Mouse (Mus musculus) forebrain, embryonic 11.5 days (tissue): ENCODE data around the gene Actn4. TPM values are rescaled to one million over a fixed set of nuclear protein-coding genes. Genes with fewer than 3 reads are reported as not detected.
"Not testable (repeated sequence)": the region's sequence is repeated elsewhere in the genome, so short reads cannot be mapped to it uniquely, and the experiment has no call there.

Experiments used
- ATAC-seq: fragments of 200-750 bp; cut with Nextera tagmentation; replicated peaks from 2 replicates; pipeline ENCODE4 v1.8.0; 2017; ENCODE audit warnings: moderate TSS enrichment; ENCODE audit not compliant: low FRiP score
- DNase-seq: peaks from one replicate; pipeline ENCODE4 v3.0.0-alpha.2; 2017; ENCODE audit warnings: low spot score
- H3K27ac ChIP-seq: fragments of 300-500 bp; sonication (generic); 2 replicates; pipeline ENCODE4 v1.5.1; 2014; ENCODE audit warnings: low read depth, low read length
- H3K27me3 ChIP-seq: fragments of 300-500 bp; sonication (generic); 2 replicates; pipeline ENCODE4 v1.6.1; 2014; ENCODE audit warnings: mild to moderate bottlenecking, low read length, mixed read lengths; ENCODE audit not compliant: control insufficient read depth, insufficient read depth
- H3K36me3 ChIP-seq: fragments of 300-500 bp; sonication (generic); 2 replicates; pipeline ENCODE4 v1.6.1; 2014; ENCODE audit warnings: mild to moderate bottlenecking, low read length, moderate library complexity, mixed read lengths; ENCODE audit not compliant: control insufficient read depth, insufficient read depth
- H3K4me1 ChIP-seq: fragments of 300-500 bp; sonication (generic); replicated peaks from 2 replicates; pipeline ENCODE4 v1.6.1; 2014; ENCODE audit warnings: low read length, mixed read lengths; ENCODE audit not compliant: control insufficient read depth, insufficient read depth
- H3K4me2 ChIP-seq: fragments of 300-500 bp; sonication (generic); 2 replicates; pipeline ENCODE4 v1.6.1; 2014; ENCODE audit warnings: low read depth, mild to moderate bottlenecking, low read length, moderate library complexity, mixed read lengths; ENCODE audit not compliant: severe bottlenecking
- H3K4me3 ChIP-seq: fragments of 300-500 bp; sonication (generic); 2 replicates; pipeline ENCODE4 v1.5.1; 2014; ENCODE audit warnings: low read depth, low read length
- H3K9ac ChIP-seq: fragments of 300-500 bp; sonication (generic); 2 replicates; pipeline ENCODE4 v1.6.1; 2014; ENCODE audit warnings: low read length
- H3K9me3 ChIP-seq: fragments of 300-500 bp; sonication (generic); 2 replicates; pipeline ENCODE4 v1.6.1; 2016; ENCODE audit warnings: low read length, mixed read lengths; ENCODE audit not compliant: control insufficient read depth
- WGBS: fragments of 180-500 bp; shearing (Covaris S2); extraction: QIAGEN DNeasy Blood & Tissue Kit; methylation state at CpG from one replicate; pipeline ENCODE4 v1.1.7; 2014; 5-methylcytosine and 5-hydroxymethylcytosine counted together
- polyA plus RNA-seq: library from polyadenylated mRNA; unstranded; fragments of >200 nt; fragmentation: Nextera tagmentation; extraction: Ambion mirVana; gene quantifications from 2 replicates; pipeline ENCODE4 v1.2.1, GENCODE M21; 2014

Gene Actn4
- polyA plus RNA-seq, 1 experiment from 2014 or later: 182 TPM

DNA sequence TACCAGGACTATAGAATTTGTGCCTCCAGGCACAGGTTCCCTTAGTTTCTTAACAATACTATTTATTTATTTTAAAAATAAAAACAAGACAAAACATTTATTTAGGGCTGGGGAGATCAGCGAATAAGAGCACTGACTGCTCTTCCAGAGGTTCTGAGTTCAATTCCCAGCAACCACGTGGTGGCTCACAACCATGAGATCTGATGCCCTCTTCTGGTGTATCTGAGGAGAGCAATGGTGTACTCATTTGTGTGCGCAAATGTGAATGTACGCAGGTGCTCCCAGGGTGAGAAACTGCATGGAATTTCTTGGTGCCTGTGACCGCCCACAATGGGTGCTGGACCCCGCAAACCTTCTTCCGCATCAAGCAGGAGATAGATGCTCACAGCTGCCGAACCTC lies 10.9 kb upstream of the Actn4 start:
- H3K27me3 ChIP-seq: no peaks in the 10 kb centered on the region
- DNase-seq (no peak), ATAC-seq (no peak)
- H3K9me3 ChIP-seq: no peaks in the 10 kb centered on the region
- H3K4me1 ChIP-seq: no peaks in the 10 kb centered on the region
- H3K36me3 ChIP-seq: peaks cover 10% of the 10 kb centered on the region
- no peak overlapping the region for H3K4me2 ChIP-seq
- 86% methylated on average over 8 of the region's 8 CpGs for WGBS
- no peak overlapping the region for H3K4me3 ChIP-seq
- H3K9ac ChIP-seq: no peak overlapping the region
- H3K27ac ChIP-seq: no peak overlapping the region

DNA sequence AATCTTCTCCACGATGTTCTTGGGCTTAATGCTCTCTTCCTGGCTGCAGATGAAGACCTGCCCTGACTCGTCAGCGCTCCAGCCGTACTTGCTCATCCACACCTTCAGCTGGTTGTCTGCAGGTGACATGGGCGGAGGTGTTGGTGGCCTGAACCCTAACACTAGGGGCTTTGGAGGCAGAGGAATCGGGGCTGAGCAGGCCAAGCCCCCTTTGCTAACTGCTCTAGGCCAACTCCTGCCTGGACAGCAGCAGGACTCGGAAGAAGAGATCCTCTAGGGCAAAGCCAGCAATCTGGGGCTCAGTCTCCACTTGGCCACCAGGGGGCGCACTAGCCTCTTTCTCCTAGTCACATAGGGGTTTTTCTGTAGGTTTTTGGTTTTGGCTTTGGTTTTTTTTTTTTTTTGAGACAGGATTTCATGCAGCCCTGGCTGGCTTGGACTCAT lies 10.4 kb upstream of the Actn4 start:
- Histone ChIP-seq H3K27ac (no peak overlapping the region), H3K36me3 (peaks cover 10% of the 10 kb centered on the region), H3K9ac (no peak overlapping the region), H3K4me2 (no peak overlapping the region), H3K4me1 (no peaks in the 10 kb centered on the region), H3K27me3 (no peaks in the 10 kb centered on the region), H3K9me3 (no peaks in the 10 kb centered on the region), H3K4me3 (no peak overlapping the region)
- 71% methylated on average over 8 of the region's 8 CpGs for WGBS
- DNase-seq (peak; percentile 91), ATAC-seq (no peak)

DNA sequence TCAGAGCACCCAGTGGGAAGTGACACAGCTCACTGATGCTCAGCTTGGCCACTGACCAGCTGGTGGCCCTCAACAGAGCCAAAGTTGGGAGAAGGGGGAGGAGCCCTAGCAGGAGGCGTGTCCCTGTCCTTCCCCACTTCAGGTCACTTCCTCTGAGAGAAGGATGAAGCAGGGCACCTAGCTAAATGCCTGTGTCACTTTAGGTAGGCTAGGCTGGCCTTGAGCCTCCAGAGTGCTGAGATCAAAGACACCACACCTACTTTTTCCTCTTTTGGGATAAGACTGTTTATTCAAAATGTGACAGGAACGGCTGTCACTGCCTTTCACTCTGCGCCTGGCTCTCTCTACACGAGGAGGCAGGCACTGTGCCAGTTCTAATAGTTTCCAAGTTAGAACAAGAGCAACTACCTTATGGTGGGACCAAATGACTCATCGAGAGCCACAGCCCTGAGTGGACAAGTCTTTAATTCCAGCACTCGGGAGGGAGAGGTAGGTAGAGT lies 9.7 kb upstream of the Actn4 start:
- H3K9ac ChIP-seq: no peak overlapping the region
- H3K4me3 ChIP-seq: no peak overlapping the region
- H3K36me3 ChIP-seq: peaks cover 7% of the 10 kb centered on the region
- 91% methylated on average over 6 of the region's 6 CpGs for WGBS
- H3K4me2 ChIP-seq: no peak overlapping the region
- no peak for ATAC-seq
- H3K4me1 ChIP-seq: no peaks in the 10 kb centered on the region
- H3K9me3 ChIP-seq: no peaks in the 10 kb centered on the region
- DNase-seq: no peak
- H3K27me3 ChIP-seq: no peaks in the 10 kb centered on the region
- H3K27ac ChIP-seq: no peak overlapping the region

DNA sequence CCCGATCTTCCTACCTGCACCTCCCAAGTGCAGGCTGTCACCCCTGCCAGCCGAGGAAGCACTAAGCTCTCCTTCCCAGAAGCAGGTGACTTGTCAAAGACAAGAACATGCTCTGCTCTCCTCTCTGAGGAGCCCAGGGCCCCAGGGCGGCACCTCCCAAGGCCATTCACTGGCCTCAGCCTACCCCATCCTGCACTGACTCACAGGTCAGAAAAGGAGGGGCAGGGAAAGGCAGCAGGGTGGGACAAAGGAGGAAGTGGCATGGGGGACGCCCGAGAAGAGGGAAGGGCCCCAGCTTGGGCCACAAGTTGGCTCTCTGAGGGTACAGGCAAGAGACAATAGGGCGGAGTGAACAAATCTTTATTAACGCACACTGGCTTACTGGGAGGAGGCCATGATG lies 8.9 kb upstream of the Actn4 start:
- Histone ChIP-seq H3K4me3 (no peak overlapping the region), H3K27ac (no peak overlapping the region), H3K9ac (no peak overlapping the region), H3K9me3 (no peaks in the 10 kb centered on the region), H3K27me3 (no peaks in the 10 kb centered on the region), H3K4me1 (no peaks in the 10 kb centered on the region), H3K4me2 (no peak overlapping the region), H3K36me3 (peaks cover 7% of the 10 kb centered on the region)
- ATAC-seq (no peak), DNase-seq (no peak)
- WGBS: 85% methylated on average over 7 of the region's 7 CpGs

DNA sequence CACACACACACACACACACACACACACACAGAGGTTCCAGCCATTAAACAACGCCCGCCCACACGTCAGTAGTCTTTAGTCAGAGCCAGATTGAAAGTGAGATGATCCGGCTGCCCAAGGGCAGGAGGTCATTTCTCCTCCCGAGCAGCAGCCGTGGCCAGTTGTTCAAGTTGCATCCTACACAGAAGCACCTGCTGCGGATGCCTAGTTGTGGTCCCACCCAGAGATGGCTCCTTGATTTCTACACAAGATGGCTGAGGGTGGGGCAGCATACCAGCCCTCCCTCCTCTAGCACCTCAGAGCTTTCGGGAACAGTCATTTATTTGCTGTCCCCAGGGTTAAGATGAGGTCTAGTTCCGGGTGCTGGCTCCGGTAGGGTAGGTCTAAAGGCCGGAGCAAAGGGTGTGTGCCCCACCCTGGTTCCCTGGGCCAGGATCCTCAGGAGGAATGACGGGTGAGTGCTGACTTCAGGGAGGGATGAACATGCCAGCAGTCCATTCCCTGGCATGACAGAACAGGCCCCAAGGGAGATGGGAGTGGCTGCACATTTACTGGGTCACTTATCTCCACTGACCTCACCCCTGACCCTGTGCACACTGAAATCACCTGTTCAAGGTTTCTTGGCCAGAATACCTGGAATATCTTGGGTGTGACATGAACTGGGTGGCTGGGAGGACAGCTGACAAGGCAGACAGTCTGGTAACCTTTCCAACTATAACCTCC lies 7.7 kb upstream of the Actn4 start:
- Histone ChIP-seq H3K27ac (no peak overlapping the region), H3K9ac (no peak overlapping the region), H3K4me2 (no peak overlapping the region), H3K27me3 (no peaks in the 10 kb centered on the region), H3K36me3 (peaks cover 7% of the 10 kb centered on the region), H3K4me1 (no peaks in the 10 kb centered on the region), H3K4me3 (no peak overlapping the region), H3K9me3 (no peaks in the 10 kb centered on the region)
- DNase-seq (no peak), ATAC-seq (no peak)
- 83% methylated on average over 12 of the region's 12 CpGs for WGBS

DNA sequence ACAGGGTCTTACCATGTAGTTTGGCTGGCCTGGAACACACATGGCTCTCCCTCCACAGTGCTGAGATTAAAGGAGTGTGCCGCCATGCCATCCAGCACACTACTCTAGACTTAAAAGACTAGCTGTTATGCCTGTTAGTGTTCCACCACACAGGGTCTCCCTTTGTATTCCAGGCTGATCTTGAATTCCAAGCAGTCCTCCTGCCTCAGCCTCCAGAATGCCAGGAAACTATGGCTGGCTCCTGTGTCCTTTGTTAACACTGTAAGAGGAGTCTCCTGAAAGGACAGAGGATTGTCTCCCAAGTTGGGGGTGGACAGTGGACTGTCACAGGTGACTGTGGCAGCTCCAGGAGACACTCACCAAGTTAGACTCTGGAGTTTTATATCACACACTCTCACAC lies 7.1 kb upstream of the Actn4 start:
- no peaks in the 10 kb centered on the region for H3K4me1 ChIP-seq
- no peak overlapping the region for H3K4me3 ChIP-seq
- ATAC-seq (no peak), DNase-seq (no peak)
- WGBS: 82% methylated on average over 1 of the region's 1 CpGs
- H3K9ac ChIP-seq: no peak overlapping the region
- no peak overlapping the region for H3K4me2 ChIP-seq
- H3K27ac ChIP-seq: no peak overlapping the region
- H3K36me3 ChIP-seq: peaks cover 7% of the 10 kb centered on the region
- no peaks in the 10 kb centered on the region for H3K9me3 ChIP-seq
- no peaks in the 10 kb centered on the region for H3K27me3 ChIP-seq

DNA sequence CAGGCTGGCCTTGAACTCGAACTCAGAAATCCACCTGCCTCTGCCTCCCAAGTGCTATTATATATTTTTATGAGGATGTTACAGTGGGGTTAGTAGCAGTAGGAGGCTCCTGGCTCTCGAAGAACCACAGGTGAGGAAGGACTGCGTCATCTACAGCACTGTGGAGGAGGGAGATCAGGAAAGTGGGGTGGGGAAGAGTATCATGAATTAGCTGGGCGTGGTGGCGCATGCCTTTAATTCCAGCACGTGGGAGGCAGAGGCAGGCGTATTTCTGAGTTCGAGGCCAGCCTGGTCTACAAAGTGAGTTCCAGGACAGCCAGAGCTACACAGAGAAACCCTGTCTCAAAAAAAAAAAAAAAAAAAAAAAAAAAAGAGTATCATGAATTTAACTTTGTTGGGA lies 6.0 kb upstream of the Actn4 start:
- not testable (repeated sequence) for H3K4me2 ChIP-seq, ATAC-seq, H3K36me3 ChIP-seq, H3K27me3 ChIP-seq, H3K4me1 ChIP-seq, H3K9me3 ChIP-seq, H3K4me3 ChIP-seq, H3K27ac ChIP-seq, H3K9ac ChIP-seq, DNase-seq
- WGBS: 94% methylated on average over 8 of the region's 8 CpGs

DNA sequence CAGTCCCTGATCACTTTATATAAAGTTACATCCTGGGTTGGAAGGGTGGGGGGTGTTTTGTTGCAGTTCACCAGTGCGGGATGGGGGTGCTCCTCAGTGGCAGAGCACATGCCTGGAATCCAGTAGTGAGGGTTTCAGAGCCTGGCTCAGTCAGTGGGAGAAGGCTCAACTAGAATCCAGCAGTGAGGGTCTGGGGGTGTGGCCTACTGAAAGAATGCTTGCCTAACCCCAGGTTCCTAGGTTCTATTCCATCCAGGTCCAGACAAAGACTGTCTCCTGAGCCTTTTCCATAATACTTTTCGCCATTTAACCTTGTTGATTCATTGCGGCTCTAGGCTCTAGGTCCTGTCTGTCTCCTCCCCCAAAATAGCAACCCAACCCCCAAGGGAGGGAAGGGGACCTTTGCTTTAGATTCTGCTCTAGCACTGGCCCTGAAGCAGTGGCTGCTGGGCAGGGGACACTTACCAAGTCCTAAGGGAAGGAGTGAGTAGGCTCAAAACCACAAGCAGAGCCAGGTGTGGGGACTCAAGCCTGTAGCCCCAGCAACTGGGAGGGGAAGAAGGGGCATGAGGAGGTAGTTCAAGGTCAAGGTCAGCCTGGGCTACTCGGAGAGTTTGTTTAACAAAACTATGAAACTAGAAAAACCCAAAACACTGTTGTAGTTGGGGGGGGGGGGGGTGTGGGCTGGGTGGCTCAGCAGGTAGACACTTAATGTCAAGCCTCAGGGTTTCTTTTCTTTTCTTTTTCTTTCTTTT lies 4.8 kb upstream of the Actn4 start:
- no peak for DNase-seq
- H3K36me3 ChIP-seq: no peaks in the 10 kb centered on the region

More for the DNA sequence above, 4.8 kb upstream of the Actn4 start:
- 69% methylated on average over 4 of the region's 4 CpGs for WGBS
- Histone ChIP-seq H3K27ac (no peak overlapping the region), H3K9me3 (no peaks in the 10 kb centered on the region), H3K4me3 (no peak overlapping the region), H3K4me2 (no peak overlapping the region), H3K4me1 (no peaks in the 10 kb centered on the region), H3K9ac (no peak overlapping the region), H3K27me3 (no peaks in the 10 kb centered on the region)
- ATAC-seq: no peak
